Mouse (Mus musculus): ENCODE results near the gene Wwox. TPM values are rescaled to one million over a fixed set of nuclear protein-coding genes. Genes with fewer than 3 reads are reported as not detected.

Wwox gene
- total RNA-seq, 2 experiments from 2014 or later: 4.9 to 5.4 TPM

GRCm38 (mm10) chr8:115058193-115058835 is 618.9 kb downstream of the Wwox start:
- ATAC-seq (ENCODE audit: poor library complexity, severe bottlenecking): no peak

- no peak for ATAC-seq (ENCODE audit: poor library complexity, severe bottlenecking)
Observed at GRCm38 (mm10) chr8:115063623-115064022, 624.2 kb downstream of the Wwox start.

- ATAC-seq (ENCODE audit: poor library complexity, severe bottlenecking): no peak
Observed at GRCm38 (mm10) chr8:115064691-115065090, 625.2 kb downstream of the Wwox start.

GRCm38 (mm10) chr8:115065386-115065785 is 625.9 kb downstream of the Wwox start:
- no peak for ATAC-seq (ENCODE audit: poor library complexity, severe bottlenecking)

- no peak for ATAC-seq (ENCODE audit: poor library complexity, severe bottlenecking)
Observed at GRCm38 (mm10) chr8:115066550-115067058, 627.1 kb downstream of the Wwox start.

- no peak for ATAC-seq (ENCODE audit: poor library complexity, severe bottlenecking)
Observed at GRCm38 (mm10) chr8:115068723-115069122, 629.3 kb downstream of the Wwox start.

GRCm38 (mm10) chr8:115070225-115070624 is 630.8 kb downstream of the Wwox start:
- ATAC-seq (ENCODE audit: poor library complexity, severe bottlenecking): peak; percentile 52

GRCm38 (mm10) chr8:115071231-115071630 is 631.8 kb downstream of the Wwox start:
- ATAC-seq (ENCODE audit: poor library complexity, severe bottlenecking): no peak

- no peak for ATAC-seq (ENCODE audit: poor library complexity, severe bottlenecking)
Observed at GRCm38 (mm10) chr8:115078296-115078695, 638.8 kb downstream of the Wwox start.

GRCm38 (mm10) chr8:115081302-115082207 is 642.1 kb downstream of the Wwox start:
- ATAC-seq (ENCODE audit: poor library complexity, severe bottlenecking): no peak

GRCm38 (mm10) chr8:115088162-115088561 is 648.7 kb downstream of the Wwox start:
- ATAC-seq (ENCODE audit: poor library complexity, severe bottlenecking): no peak

GRCm38 (mm10) chr8:115089744-115090143 is 650.3 kb downstream of the Wwox start:
- ATAC-seq (ENCODE audit: poor library complexity, severe bottlenecking): no peak

- no peak for ATAC-seq (ENCODE audit: poor library complexity, severe bottlenecking)
Observed at GRCm38 (mm10) chr8:115090202-115090601, 650.7 kb downstream of the Wwox start.

GRCm38 (mm10) chr8:115095548-115095947 is 656.1 kb downstream of the Wwox start:
- peak; percentile 59 for ATAC-seq (ENCODE audit: poor library complexity, severe bottlenecking)

GRCm38 (mm10) chr8:115097988-115098562 is 658.6 kb downstream of the Wwox start:
- ATAC-seq (ENCODE audit: poor library complexity, severe bottlenecking): no peak

GRCm38 (mm10) chr8:115109309-115109708 is 669.9 kb downstream of the Wwox start:
- no peak for ATAC-seq (ENCODE audit: poor library complexity, severe bottlenecking)

- peak; percentile 56 for ATAC-seq (ENCODE audit: poor library complexity, severe bottlenecking)
Observed at GRCm38 (mm10) chr8:115110423-115110822, 671.0 kb downstream of the Wwox start.

GRCm38 (mm10) chr8:115112062-115112461 is 672.6 kb downstream of the Wwox start:
- no peak for ATAC-seq (ENCODE audit: poor library complexity, severe bottlenecking)

- ATAC-seq (ENCODE audit: poor library complexity, severe bottlenecking): no peak
Observed at GRCm38 (mm10) chr8:115114498-115114897, 675.0 kb downstream of the Wwox start.

GRCm38 (mm10) chr8:115126081-115126480 is 686.6 kb downstream of the Wwox start:
- no peak for ATAC-seq (ENCODE audit: poor library complexity, severe bottlenecking)

- ATAC-seq (ENCODE audit: poor library complexity, severe bottlenecking): no peak
Observed at GRCm38 (mm10) chr8:115126674-115127073, 687.2 kb downstream of the Wwox start.
